Mouse (Mus musculus): ENCODE results near the gene Tnp1. TPM values are rescaled to one million over a fixed set of nuclear protein-coding genes. Genes with fewer than 3 reads are reported as not detected.
A peak's percentile ranks its signal among the peaks of the same experiment; 100 is the strongest.

Tnp1 gene
- polyA plus RNA-seq, 1 experiment from 2014 or later: not detected

DNA sequence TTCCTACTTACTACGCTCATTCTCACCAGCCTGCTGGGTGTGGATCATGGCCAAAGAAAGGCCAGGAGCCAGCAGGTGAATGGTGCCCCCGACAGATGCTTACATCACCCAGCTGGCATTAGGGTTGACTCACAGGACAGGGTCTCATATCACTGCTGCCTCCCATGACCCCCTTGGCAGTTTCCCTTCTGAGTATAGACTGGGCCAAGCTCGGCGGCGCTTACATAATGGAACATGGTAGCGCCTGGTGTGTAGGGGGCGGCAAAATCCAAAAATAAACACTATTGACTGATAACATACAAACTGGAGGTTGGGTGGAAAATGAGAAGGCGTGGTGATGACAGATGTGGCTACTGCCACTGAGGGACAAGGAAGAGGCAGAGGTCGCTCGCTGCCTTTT, 28.0 kb upstream of the Tnp1 start:
- 78% methylated on average over 10 of the region's 10 CpGs for WGBS (ENCODE audit: insufficient replicate concordance)
- no peak overlapping the region for H3K27ac ChIP-seq (replicated peaks)

DNA sequence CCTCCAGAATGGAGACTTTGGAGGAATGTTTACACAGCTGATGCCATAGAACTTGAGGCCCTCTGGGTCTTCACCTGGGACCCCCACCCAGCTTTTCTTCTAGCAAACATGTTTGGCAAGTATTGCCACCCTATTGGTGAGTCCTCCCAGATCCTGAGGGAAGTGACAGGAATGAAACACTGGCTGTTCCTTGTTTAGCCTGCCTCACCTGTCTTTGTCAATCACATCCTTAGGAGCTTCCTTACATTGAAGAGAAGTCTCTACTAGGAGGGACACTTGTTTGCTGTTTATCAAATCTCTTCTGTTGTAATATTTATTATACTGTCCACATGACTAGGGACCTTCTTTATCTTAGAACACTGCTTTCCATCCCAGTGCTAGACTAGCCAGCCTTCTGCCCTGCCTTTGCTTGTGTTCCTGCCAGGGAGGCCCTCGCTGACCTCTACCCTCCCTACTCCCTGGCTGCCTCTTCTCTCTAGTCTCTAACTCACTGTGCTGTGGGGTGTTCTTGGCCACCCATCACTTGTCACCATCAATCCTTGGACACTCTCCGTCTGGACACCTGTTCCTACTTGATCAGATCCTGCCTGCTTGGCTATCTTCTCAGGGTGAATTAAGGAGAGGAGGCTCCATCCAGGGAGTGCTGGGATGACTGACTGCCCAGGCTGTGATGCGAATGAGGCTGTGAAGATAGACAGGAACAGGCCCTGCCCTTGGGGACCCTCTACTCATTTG, 25.1 kb upstream of the Tnp1 start:
- ATAC-seq (ENCODE audit: insufficient read depth): no peak
- H3K4me1 ChIP-seq (replicated peaks): peaks cover 80% of the 10 kb centered on the region
- H3K27ac ChIP-seq (replicated peaks): peak overlapping the region; percentile 94
- no peaks in the 10 kb centered on the region for H3K27me3 ChIP-seq
- no peak overlapping the region for H3K4me2 ChIP-seq
- no peak overlapping the region for H3K4me3 ChIP-seq (replicated peaks)
- H3K9ac ChIP-seq: no peak overlapping the region
- 71% methylated on average over 3 of the region's 3 CpGs for whole genome bisulfite sequencing (ENCODE audit: insufficient replicate concordance)
- H3K9me3 ChIP-seq (replicated peaks): no peaks in the 10 kb centered on the region
- H3K36me3 ChIP-seq (replicated peaks): no peaks in the 10 kb centered on the region

More for the DNA sequence above, 28.0 kb upstream of the Tnp1 start:
- no peak overlapping the region for H3K4me2 ChIP-seq
- H3K27me3 ChIP-seq: no peaks in the 10 kb centered on the region
- H3K9ac ChIP-seq: no peak overlapping the region
- H3K4me1 ChIP-seq (replicated peaks): peaks cover 70% of the 10 kb centered on the region
- H3K4me3 ChIP-seq (replicated peaks): no peak overlapping the region
- ATAC-seq (ENCODE audit: insufficient read depth): no peak
- H3K9me3 ChIP-seq (replicated peaks): no peaks in the 10 kb centered on the region
- H3K36me3 ChIP-seq (replicated peaks): no peaks in the 10 kb centered on the region

GRCm38 (mm10) chr1:73038532-73038931, 22.8 kb upstream of the Tnp1 start:
- Histone ChIP-seq H3K4me2 (peak overlapping the region; percentile 63), H3K27me3 (no peaks in the 10 kb centered on the region), H3K9ac (peak overlapping the region; percentile 55), H3K27ac (replicated peaks) (peak overlapping the region; percentile 94), H3K4me3 (replicated peaks) (0 out of 2 replicates have a peak overlapping the region, but pooled peaks have one; percentile 6), H3K36me3 (replicated peaks) (no peaks in the 10 kb centered on the region), H3K4me1 (replicated peaks) (peaks cover 80% of the 10 kb centered on the region), H3K9me3 (replicated peaks) (no peaks in the 10 kb centered on the region)
- WGBS (ENCODE audit: insufficient replicate concordance): 10% methylated on average over 3 of the region's 3 CpGs
- ATAC-seq (ENCODE audit: insufficient read depth): peak; percentile 94

- WGBS (ENCODE audit: insufficient replicate concordance): 28% methylated on average over 3 of the region's 3 CpGs
- peak overlapping the region; percentile 58 for H3K4me2 ChIP-seq
- peak overlapping the region; percentile 94 for H3K27ac ChIP-seq (replicated peaks)
- H3K36me3 ChIP-seq (replicated peaks): no peaks in the 10 kb centered on the region
- H3K4me1 ChIP-seq (replicated peaks): peaks cover 66% of the 10 kb centered on the region
- H3K4me3 ChIP-seq (replicated peaks): no peak overlapping the region
- ATAC-seq (ENCODE audit: insufficient read depth): peak; percentile 38
- no peaks in the 10 kb centered on the region for H3K27me3 ChIP-seq
- H3K9me3 ChIP-seq (replicated peaks): no peaks in the 10 kb centered on the region
- H3K9ac ChIP-seq: peak overlapping the region; percentile 47; the same call in 1 of the 2 replicates
Observed at GRCm38 (mm10) chr1:73036536-73036935, 20.8 kb upstream of the Tnp1 start.

DNA sequence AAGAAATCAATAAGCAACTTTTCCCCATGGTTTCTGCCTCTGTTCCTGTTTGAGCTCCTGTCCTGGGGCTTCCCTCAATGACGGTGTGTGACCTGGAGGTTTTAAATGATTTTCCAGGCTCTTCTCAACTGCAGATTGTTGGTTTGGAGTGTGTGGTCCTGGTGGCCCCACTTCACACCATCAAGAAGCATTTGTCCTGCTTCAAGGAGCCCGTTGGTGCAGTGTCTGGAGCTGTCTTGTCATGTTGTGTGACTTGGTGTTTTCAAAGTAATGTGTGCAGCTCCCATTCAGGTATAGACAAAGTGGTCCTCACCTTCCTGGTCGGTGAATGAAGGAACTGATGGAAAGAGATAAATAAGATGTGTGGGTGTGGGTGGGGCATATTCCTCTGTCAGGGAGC, 20.0 kb upstream of the Tnp1 start:
- Histone ChIP-seq H3K36me3 (replicated peaks) (no peaks in the 10 kb centered on the region), H3K27ac (replicated peaks) (peak overlapping the region; percentile 94), H3K4me3 (replicated peaks) (no peak overlapping the region), H3K4me2 (no peak overlapping the region), H3K4me1 (replicated peaks) (peaks cover 59% of the 10 kb centered on the region), H3K9ac (0 out of 2 replicates have a peak overlapping the region, but pooled peaks have one; percentile 37), H3K9me3 (replicated peaks) (no peaks in the 10 kb centered on the region), H3K27me3 (no peaks in the 10 kb centered on the region)
- 59% methylated on average over 3 of the region's 3 CpGs for WGBS (ENCODE audit: insufficient replicate concordance)
- no peak for ATAC-seq (ENCODE audit: insufficient read depth)

- Histone ChIP-seq H3K27me3 (no peaks in the 10 kb centered on the region), H3K4me3 (replicated peaks) (no peak overlapping the region), H3K9me3 (replicated peaks) (no peaks in the 10 kb centered on the region), H3K36me3 (replicated peaks) (no peaks in the 10 kb centered on the region), H3K9ac (no peak overlapping the region), H3K27ac (replicated peaks) (no peak overlapping the region), H3K4me2 (no peak overlapping the region), H3K4me1 (replicated peaks) (peaks cover 32% of the 10 kb centered on the region)
- WGBS (ENCODE audit: insufficient replicate concordance): 72% methylated on average over 5 of the region's 5 CpGs
- no peak for ATAC-seq (ENCODE audit: insufficient read depth)
Observed at GRCm38 (mm10) chr1:73032491-73032890, 16.8 kb upstream of the Tnp1 start.

GRCm38 (mm10) chr1:73028741-73029140, 13.0 kb upstream of the Tnp1 start:
- Histone ChIP-seq H3K36me3 (replicated peaks) (no peaks in the 10 kb centered on the region), H3K4me1 (replicated peaks) (peaks cover 26% of the 10 kb centered on the region), H3K27me3 (no peaks in the 10 kb centered on the region), H3K27ac (replicated peaks) (no peak overlapping the region), H3K4me2 (no peak overlapping the region), H3K9ac (no peak overlapping the region), H3K4me3 (replicated peaks) (no peak overlapping the region), H3K9me3 (replicated peaks) (no peaks in the 10 kb centered on the region)
- ATAC-seq (ENCODE audit: insufficient read depth): no peak
- WGBS (ENCODE audit: insufficient replicate concordance): 69% methylated on average over 6 of the region's 6 CpGs

GRCm38 (mm10) chr1:73027381-73027780, 11.7 kb upstream of the Tnp1 start:
- Histone ChIP-seq H3K9ac (no peak overlapping the region), H3K4me2 (no peak overlapping the region), H3K27ac (replicated peaks) (no peak overlapping the region), H3K9me3 (replicated peaks) (no peaks in the 10 kb centered on the region), H3K4me3 (replicated peaks) (no peak overlapping the region), H3K4me1 (replicated peaks) (peaks cover 26% of the 10 kb centered on the region), H3K27me3 (no peaks in the 10 kb centered on the region), H3K36me3 (replicated peaks) (no peaks in the 10 kb centered on the region)
- no peak for ATAC-seq (ENCODE audit: insufficient read depth)
- WGBS (ENCODE audit: insufficient replicate concordance): 65% methylated on average over 4 of the region's 4 CpGs

DNA sequence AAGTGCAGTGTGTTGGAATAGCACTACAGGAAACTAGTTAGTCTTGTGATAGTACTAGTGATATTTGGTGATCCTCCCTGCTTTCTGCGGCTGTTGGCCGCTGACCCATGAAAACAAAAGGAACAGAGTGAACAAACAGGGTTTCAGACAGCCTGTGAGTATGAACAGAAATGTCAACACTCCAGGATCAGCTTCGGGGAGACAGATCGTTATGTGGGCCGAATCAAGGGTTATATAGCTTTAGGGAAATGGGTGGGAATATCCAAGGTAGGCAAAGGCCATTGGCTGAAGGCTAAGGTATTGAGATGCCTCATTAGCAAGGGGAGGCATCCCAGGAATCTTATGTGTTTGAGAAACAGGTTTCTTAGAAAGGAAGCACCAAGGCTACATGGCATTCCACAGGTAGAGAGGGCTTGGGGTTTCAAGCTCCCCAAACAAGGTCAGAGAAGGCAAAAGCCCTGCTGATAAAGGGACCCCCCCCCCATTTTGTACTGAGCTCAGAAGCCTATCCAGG, 11.1 kb upstream of the Tnp1 start:
- Histone ChIP-seq H3K4me3 (replicated peaks) (no peak overlapping the region), H3K4me1 (replicated peaks) (peaks cover 26% of the 10 kb centered on the region), H3K9me3 (replicated peaks) (no peaks in the 10 kb centered on the region), H3K36me3 (replicated peaks) (no peaks in the 10 kb centered on the region), H3K27ac (replicated peaks) (no peak overlapping the region), H3K4me2 (no peak overlapping the region), H3K27me3 (no peaks in the 10 kb centered on the region), H3K9ac (no peak overlapping the region)
- WGBS (ENCODE audit: insufficient replicate concordance): 71% methylated on average over 5 of the region's 5 CpGs
- 0 out of 2 replicates have a peak, but pooled peaks have one; percentile 17 for ATAC-seq (ENCODE audit: insufficient read depth)

DNA sequence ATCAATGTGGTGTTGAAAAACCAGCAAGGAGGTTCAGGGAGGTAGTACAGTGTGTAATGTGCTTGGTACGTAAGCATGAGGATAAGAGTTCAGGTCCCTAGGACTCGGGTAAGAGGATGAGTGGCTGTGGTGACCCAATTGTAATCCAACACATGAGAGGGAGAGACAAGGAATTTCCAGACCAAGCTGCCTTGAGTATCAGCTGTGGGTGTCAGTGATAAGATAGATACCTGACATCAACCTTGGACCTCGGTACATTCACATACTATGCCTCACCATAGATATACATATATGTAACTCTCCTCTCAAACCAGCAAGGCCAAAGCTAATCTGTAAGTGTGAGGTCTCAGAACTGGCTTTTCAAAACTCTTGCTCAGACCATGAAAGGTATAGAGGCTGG, 10.4 kb upstream of the Tnp1 start:
- no peaks in the 10 kb centered on the region for H3K27me3 ChIP-seq
- peak; percentile 49; the same call in 1 of the 2 replicates for ATAC-seq (ENCODE audit: insufficient read depth)
- no peak overlapping the region for H3K9ac ChIP-seq
- no peaks in the 10 kb centered on the region for H3K36me3 ChIP-seq (replicated peaks)
- no peak overlapping the region for H3K4me2 ChIP-seq
- 60% methylated on average over 3 of the region's 3 CpGs for WGBS (ENCODE audit: insufficient replicate concordance)
- H3K4me3 ChIP-seq (replicated peaks): no peak overlapping the region
- peaks cover 26% of the 10 kb centered on the region for H3K4me1 ChIP-seq (replicated peaks)
- no peaks in the 10 kb centered on the region for H3K9me3 ChIP-seq (replicated peaks)
- no peak overlapping the region for H3K27ac ChIP-seq (replicated peaks)

DNA sequence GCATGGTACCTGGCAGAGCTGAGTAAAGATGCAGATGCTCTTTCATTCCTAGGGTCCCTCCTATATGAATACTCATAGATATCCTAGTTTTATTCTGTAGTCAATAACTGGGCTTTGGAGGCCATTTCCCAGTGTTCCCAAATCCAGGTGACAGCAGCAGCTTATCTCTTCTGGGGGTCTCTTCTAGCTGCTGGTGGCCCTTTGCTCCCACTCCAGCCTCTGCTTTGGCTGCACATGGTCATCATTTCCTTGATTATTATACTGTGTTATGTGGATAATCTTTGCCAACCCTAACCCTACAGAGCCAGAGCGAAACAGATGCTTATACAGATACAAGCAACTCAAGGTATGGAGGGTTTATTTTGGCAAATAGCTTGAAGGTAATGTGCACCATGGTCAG, 8.9 kb downstream of the Tnp1 start:
- Histone ChIP-seq H3K4me3 (replicated peaks) (no peak overlapping the region), H3K4me2 (no peak overlapping the region), H3K9ac (no peak overlapping the region), H3K4me1 (replicated peaks) (peaks cover 17% of the 10 kb centered on the region), H3K27ac (replicated peaks) (no peak overlapping the region), H3K36me3 (replicated peaks) (no peaks in the 10 kb centered on the region), H3K9me3 (replicated peaks) (no peaks in the 10 kb centered on the region), H3K27me3 (0 out of 2 replicates have a peak, but pooled peaks cover 4% of the 10 kb centered on the region)
- 77% methylated on average over 1 of the region's 1 CpGs for WGBS (ENCODE audit: insufficient replicate concordance)
- ATAC-seq (ENCODE audit: insufficient read depth): no peak

Data from liver, embryonic 15.5 days (tissue).